In the genomic region with DNA sequence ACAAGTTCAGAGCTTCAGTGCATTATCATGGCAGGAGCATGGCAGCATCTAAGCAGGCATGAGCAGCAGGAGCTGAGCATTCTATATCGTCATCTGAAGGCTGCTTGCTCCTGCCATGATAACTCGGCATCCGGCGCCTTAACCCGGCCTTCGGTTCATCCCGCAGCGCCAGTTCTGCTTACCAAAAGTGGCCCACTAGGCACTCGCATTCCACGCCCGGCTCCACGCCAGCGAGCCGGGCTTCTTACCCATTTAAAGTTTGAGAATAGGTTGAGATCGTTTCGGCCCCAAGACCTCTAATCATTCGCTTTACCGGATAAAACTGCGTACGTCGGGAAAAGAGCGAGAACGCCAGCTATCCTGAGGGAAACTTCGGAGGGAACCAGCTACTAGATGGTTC, we compare ENCODE assay signal across 8 mouse cellular contexts.
DNase-seq lines count a peak whose midpoint lies in the region; TF ChIP-seq lines count a peak whose summit lies in the region.
"Not testable (repeated sequence)": the region's sequence is repeated elsewhere in the genome, so short reads cannot be mapped to it uniquely, and the experiment has no call there.

No protein-coding gene starts in this region.

- peak; percentile 82 for DNase-seq in T-cell, adult 2 months (ENCODE audit: low spot score)
- peak; percentile 57 to 88 for DNase-seq in frontal cortex, adult 2 months (ENCODE audit: extremely low spot score in 1 of 2, low spot score in 1 of 2)
- DNase-seq in heart, postnatal 10 days, result peak; percentile 90 to 94
- peak; percentile 68 to 79 for DNase-seq in layer of hippocampus, adult 2 months (ENCODE audit: low spot score in 2 of 2)
- peak; percentile 52 to 54 for DNase-seq in left cerebral cortex, postnatal 10 days (ENCODE audit: extremely low spot score in 1 of 2, low spot score in 2 of 2)
- peak; percentile 86 to 88 for DNase-seq in natural killer cell, adult 2 months (ENCODE audit: low spot score in 2 of 2)
- DNase-seq in spleen, postnatal 14 days (ENCODE audit: low spot score in 2 of 2), result peak; percentile 69 to 71
- DNase-seq in urinary bladder, adult 2 months (ENCODE audit: low spot score), result peak; percentile 100

- not testable (repeated sequence) for H3K27ac ChIP-seq in layer of hippocampus, adult 2 months

- intact Hi-C loops in heart, postnatal 10 days (cut with DNase I); left cerebral cortex, postnatal 10 days (cut with DNase I): not testable (repeated sequence)

- H3K4me3 ChIP-seq in layer of hippocampus, adult 2 months, result not testable (repeated sequence)

- not testable (repeated sequence) for TF ChIP-seq CTCF in layer of hippocampus, adult 2 months (conservative IDR thresholded peaks at IDR 0.05)
